Mouse (Mus musculus) midbrain, embryonic 16.5 days (tissue): ENCODE data around the gene Ift172. TPM values are rescaled to one million over a fixed set of nuclear protein-coding genes. Genes with fewer than 3 reads are reported as not detected.

Experiments
- ATAC-seq: fragments of 200-750 bp; cut with Nextera tagmentation; 2 replicates; pipeline ENCODE4 v1.8.0; 2017; ENCODE audit warnings: moderate TSS enrichment
- H3K27ac ChIP-seq: fragments of 300-500 bp; sonication (generic); 2 replicates; pipeline ENCODE4 v1.5.1; 2014; ENCODE audit warnings: mild to moderate bottlenecking, low read length, mixed read lengths
- H3K27me3 ChIP-seq: fragments of 300-500 bp; sonication (generic); 2 replicates; pipeline ENCODE4 v1.6.1; 2014; ENCODE audit warnings: low read depth, low read length, mixed read lengths; ENCODE audit not compliant: control insufficient read depth, insufficient read depth
- H3K36me3 ChIP-seq: fragments of 300-500 bp; sonication (generic); 2 replicates; pipeline ENCODE4 v1.6.1; 2014; ENCODE audit warnings: mild to moderate bottlenecking, low read length, moderate library complexity, mixed read lengths; ENCODE audit not compliant: control insufficient read depth, insufficient read depth
- H3K4me1 ChIP-seq: fragments of 300-500 bp; sonication (generic); 2 replicates; pipeline ENCODE4 v1.6.1; 2014; ENCODE audit warnings: mild to moderate bottlenecking, low read length, mixed read lengths; ENCODE audit not compliant: control insufficient read depth, insufficient read depth
- H3K4me2 ChIP-seq: fragments of 300-500 bp; sonication (generic); 2 replicates; pipeline ENCODE4 v1.6.1; 2014; ENCODE audit warnings: mild to moderate bottlenecking, low read length, mixed read lengths
- H3K4me3 ChIP-seq: fragments of 300-500 bp; sonication (generic); 2 replicates; pipeline ENCODE4 v1.5.1; 2014; ENCODE audit warnings: low read depth, mild to moderate bottlenecking, low read length, moderate library complexity, mixed read lengths
- H3K9ac ChIP-seq: fragments of 300-500 bp; sonication (generic); 2 replicates; pipeline ENCODE4 v1.6.1; 2014; ENCODE audit warnings: low read depth, low read length, mixed read lengths
- H3K9me3 ChIP-seq: fragments of 300-500 bp; sonication (generic); replicated peaks from 2 replicates; pipeline ENCODE4 v1.6.1; 2014; ENCODE audit warnings: mild to moderate bottlenecking, low read length, mixed read lengths; ENCODE audit not compliant: control insufficient read depth, poor library complexity, severe bottlenecking
- WGBS: fragments of 180-500 bp; shearing (Covaris S2); extraction: QIAGEN DNeasy Blood & Tissue Kit; methylation state at CpG from one replicate; pipeline ENCODE4 v1.1.7; 2014; 5-methylcytosine and 5-hydroxymethylcytosine counted together
- polyA plus RNA-seq: library from polyadenylated mRNA; unstranded; fragments of >200 nt; fragmentation: Nextera tagmentation; extraction: Ambion mirVana; gene quantifications from 2 replicates; pipeline ENCODE4 v1.2.1, GENCODE M21; 2015

Gene Ift172
- polyA plus RNA-seq: 32.3 and 40.0 TPM in 2 replicates

GRCm38 (mm10) chr5:31290521-31291360, at the start of gene Ift172:
Gene Ift172, minus strand, starts transcription at chr5:31291116.
- Histone ChIP-seq H3K4me3 (peak within 1 kb of the TSS; percentile 53), H3K9me3 (no peaks in the 10 kb centered on the region), H3K4me1 (peaks cover 29% of the 10 kb centered on the region), H3K36me3 (peaks cover 9% of the 10 kb centered on the region; the same call in 1 of the 2 replicates), H3K4me2 (peak within 1 kb of the TSS; percentile 93), H3K9ac (peak within 1 kb of the TSS; percentile 66), H3K27me3 (no peaks in the 10 kb centered on the region), H3K27ac (peak within 1 kb of the TSS; percentile 87)
- peak; percentile 90 for ATAC-seq
- 2% methylated on average over 45 of the region's 45 CpGs for WGBS

GRCm38 (mm10) chr5:31328255-31328654, 37.3 kb upstream of the Ift172 start:
- WGBS: 32% methylated on average over 7 of the region's 7 CpGs
- Histone ChIP-seq H3K36me3 (no peaks in the 10 kb centered on the region), H3K4me1 (no peaks in the 10 kb centered on the region), H3K4me2 (no peak overlapping the region), H3K27ac (no peak overlapping the region), H3K9ac (no peak overlapping the region), H3K9me3 (no peaks in the 10 kb centered on the region), H3K4me3 (no peak overlapping the region), H3K27me3 (no peaks in the 10 kb centered on the region)
- no peak for ATAC-seq

- Histone ChIP-seq H3K27ac (no peak overlapping the region), H3K36me3 (no peaks in the 10 kb centered on the region), H3K9me3 (no peaks in the 10 kb centered on the region), H3K4me3 (no peak overlapping the region), H3K4me1 (no peaks in the 10 kb centered on the region), H3K4me2 (no peak overlapping the region), H3K9ac (no peak overlapping the region), H3K27me3 (no peaks in the 10 kb centered on the region)
- 19% methylated on average over 5 of the region's 5 CpGs for WGBS
- ATAC-seq: no peak
Observed at GRCm38 (mm10) chr5:31326850-31327249, 35.9 kb upstream of the Ift172 start.

- H3K27me3 ChIP-seq: no peaks in the 10 kb centered on the region
- H3K4me1 ChIP-seq: no peaks in the 10 kb centered on the region
- H3K27ac ChIP-seq: no peak overlapping the region
- 68% methylated on average over 3 of the region's 3 CpGs for WGBS
- ATAC-seq: no peak
- H3K4me2 ChIP-seq: no peak overlapping the region
- H3K9me3 ChIP-seq: no peaks in the 10 kb centered on the region
- no peak overlapping the region for H3K4me3 ChIP-seq
- H3K36me3 ChIP-seq: no peaks in the 10 kb centered on the region
- no peak overlapping the region for H3K9ac ChIP-seq
Observed at GRCm38 (mm10) chr5:31324085-31324484, 33.2 kb upstream of the Ift172 start.

DNA sequence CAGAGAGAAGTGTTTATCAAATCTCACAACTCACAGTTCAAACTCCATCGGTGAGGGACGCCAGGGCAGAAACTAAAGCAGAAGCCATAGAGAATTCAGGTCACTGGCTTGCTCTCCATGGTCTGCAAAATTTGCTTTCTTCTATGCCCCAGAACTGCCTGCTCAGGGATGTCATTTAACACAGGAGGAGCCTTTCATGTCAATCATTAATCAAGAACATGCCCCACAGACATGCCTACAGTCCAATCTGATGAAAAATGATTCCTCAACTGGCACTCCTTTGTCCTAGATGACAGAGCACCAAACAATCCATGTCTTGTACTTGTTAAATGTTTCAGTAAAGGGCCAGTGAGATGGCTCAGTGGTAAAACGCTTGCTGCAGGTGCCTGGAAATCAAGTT, 31.9 kb upstream of the Ift172 start:
- no peak for ATAC-seq
- Histone ChIP-seq H3K27me3 (no peaks in the 10 kb centered on the region), H3K4me2 (no peak overlapping the region), H3K36me3 (no peaks in the 10 kb centered on the region), H3K9me3 (no peaks in the 10 kb centered on the region), H3K27ac (no peak overlapping the region), H3K4me1 (no peaks in the 10 kb centered on the region), H3K9ac (no peak overlapping the region), H3K4me3 (no peak overlapping the region)
- 94% methylated on average over 3 of the region's 3 CpGs for WGBS

- Histone ChIP-seq H3K36me3 (no peaks in the 10 kb centered on the region), H3K4me2 (no peak overlapping the region), H3K9me3 (no peaks in the 10 kb centered on the region), H3K9ac (no peak overlapping the region), H3K27me3 (no peaks in the 10 kb centered on the region; the same call in 1 of the 2 replicates), H3K4me3 (no peak overlapping the region), H3K4me1 (no peaks in the 10 kb centered on the region), H3K27ac (no peak overlapping the region)
- 95% methylated on average over 8 of the region's 8 CpGs for WGBS
- no peak for ATAC-seq
Observed at GRCm38 (mm10) chr5:31312806-31313205, 21.9 kb upstream of the Ift172 start.

GRCm38 (mm10) chr5:31303093-31303492, 12.2 kb upstream of the Ift172 start:
- ATAC-seq: no peak
- Histone ChIP-seq H3K4me3 (no peak overlapping the region), H3K27ac (no peak overlapping the region), H3K36me3 (no peaks in the 10 kb centered on the region), H3K27me3 (0 out of 2 replicates have a peak, but pooled peaks cover 2% of the 10 kb centered on the region), H3K4me2 (no peak overlapping the region), H3K9me3 (no peaks in the 10 kb centered on the region), H3K4me1 (no peaks in the 10 kb centered on the region), H3K9ac (no peak overlapping the region)
- 91% methylated on average over 6 of the region's 6 CpGs for WGBS

GRCm38 (mm10) chr5:31301866-31302265, 10.9 kb upstream of the Ift172 start:
- Histone ChIP-seq H3K4me3 (no peak overlapping the region), H3K27ac (no peak overlapping the region), H3K36me3 (no peaks in the 10 kb centered on the region), H3K4me2 (no peak overlapping the region), H3K9me3 (no peaks in the 10 kb centered on the region), H3K4me1 (no peaks in the 10 kb centered on the region), H3K27me3 (0 out of 2 replicates have a peak, but pooled peaks cover 2% of the 10 kb centered on the region), H3K9ac (no peak overlapping the region)
- ATAC-seq: no peak
- 81% methylated on average over 8 of the region's 8 CpGs for WGBS

- Histone ChIP-seq H3K4me3 (no peak overlapping the region), H3K4me1 (peaks cover 16% of the 10 kb centered on the region), H3K27ac (no peak overlapping the region), H3K9me3 (no peaks in the 10 kb centered on the region), H3K9ac (no peak overlapping the region), H3K36me3 (no peaks in the 10 kb centered on the region), H3K27me3 (no peaks in the 10 kb centered on the region), H3K4me2 (no peak overlapping the region)
- ATAC-seq: no peak
- 65% methylated on average over 2 of the region's 2 CpGs for WGBS
Observed at GRCm38 (mm10) chr5:31298486-31298885, 7.6 kb upstream of the Ift172 start.
